Mouse (Mus musculus): Measurements from ENCODE around the gene Ap1m2.

- TF ChIP-seq EP300 (IDR thresholded peaks at IDR 0.05; ENCODE audit: low read depth): no peak
- no peak for TF ChIP-seq CTCF (IDR thresholded peaks at IDR 0.05; ENCODE audit: low read depth)
Measured at GRCm38 (mm10) chr9:21248326-21248725, 63.8 kb downstream of the Ap1m2 start, which contains the start of gene S1pr5.

Measured in liver, embryonic 14.5 days (tissue).